Mouse (Mus musculus) right cerebral cortex, postnatal 25 days (tissue): ENCODE results near the gene Hist1h4n.
"Not testable (repeated sequence)": the region's sequence is repeated elsewhere in the genome, so short reads cannot be mapped to it uniquely, and the experiment has no call there.

Source experiments
- DNase-seq: peaks from one replicate; pipeline ENCODE4 v3.0.0; 2022

Gene Hist1h4n

DNA sequence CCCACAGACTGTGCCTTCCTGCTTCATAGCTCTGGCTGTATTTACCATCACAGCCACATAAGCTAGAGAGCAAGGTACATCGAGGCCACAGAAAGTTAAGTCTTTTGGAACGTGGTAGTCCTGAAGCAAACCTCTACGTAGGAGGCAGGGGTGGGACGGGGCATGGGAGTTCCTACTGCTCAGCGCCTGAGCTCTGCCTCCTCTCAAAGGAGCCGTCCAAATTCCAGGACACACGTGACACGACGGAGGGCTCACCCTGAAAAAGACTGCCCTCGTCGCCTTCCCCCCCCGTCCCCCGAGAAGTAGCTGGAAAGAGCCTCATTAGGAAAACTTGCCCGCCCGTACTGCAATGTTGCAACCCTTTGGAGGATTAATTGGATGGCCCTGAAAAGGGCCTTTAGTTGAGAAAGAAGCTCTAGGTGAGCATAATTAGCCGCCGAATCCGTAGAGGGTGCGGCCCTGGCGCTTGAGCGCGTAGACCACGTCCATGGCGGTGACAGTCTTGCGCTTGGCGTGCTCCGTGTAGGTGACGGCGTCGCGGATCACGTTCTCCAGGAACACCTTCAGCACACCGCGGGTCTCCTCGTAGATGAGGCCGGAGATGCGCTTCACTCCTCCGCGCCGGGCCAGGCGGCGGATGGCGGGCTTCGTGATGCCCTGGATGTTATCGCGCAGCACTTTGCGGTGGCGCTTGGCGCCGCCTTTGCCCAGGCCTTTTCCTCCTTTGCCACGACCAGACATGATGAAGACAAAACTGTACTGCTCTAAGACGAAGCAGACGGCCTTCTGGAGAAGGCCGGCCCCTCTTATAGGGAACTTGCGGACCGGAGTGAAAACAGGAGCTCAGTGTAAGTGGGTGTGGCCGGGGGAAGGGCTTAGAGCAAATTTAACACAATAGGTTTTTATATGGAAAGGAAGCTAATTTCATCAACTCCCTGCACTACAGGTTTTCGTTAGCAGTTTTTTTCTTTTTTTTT lies at the start of gene Hist1h4n:
Gene Hist1h4n, minus strand, starts transcription at position 779 of the 977 bp plus-strand sequence.
- peak; percentile 29 for DNase-seq

DNA sequence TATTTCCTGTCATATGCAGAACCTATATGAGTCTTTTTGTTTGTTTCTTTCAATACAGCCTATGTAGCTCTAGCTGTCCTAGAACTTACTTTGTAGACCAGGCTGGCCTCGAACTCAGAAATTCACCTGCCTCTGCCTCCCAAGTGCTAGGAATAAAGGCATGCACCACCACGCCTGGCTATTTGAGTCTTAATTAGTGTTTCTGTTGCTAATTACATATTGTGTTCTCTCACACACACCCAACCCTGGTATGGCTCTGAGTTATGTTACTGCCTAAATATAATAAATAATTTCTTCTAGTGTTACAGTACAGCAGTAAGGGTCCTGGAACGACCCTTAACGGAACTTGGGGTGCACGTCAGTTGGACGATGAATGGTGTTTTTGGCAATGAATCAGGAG lies 48.7 kb upstream of the Hist1h4n start:
- DNase-seq, result no peak

DNA sequence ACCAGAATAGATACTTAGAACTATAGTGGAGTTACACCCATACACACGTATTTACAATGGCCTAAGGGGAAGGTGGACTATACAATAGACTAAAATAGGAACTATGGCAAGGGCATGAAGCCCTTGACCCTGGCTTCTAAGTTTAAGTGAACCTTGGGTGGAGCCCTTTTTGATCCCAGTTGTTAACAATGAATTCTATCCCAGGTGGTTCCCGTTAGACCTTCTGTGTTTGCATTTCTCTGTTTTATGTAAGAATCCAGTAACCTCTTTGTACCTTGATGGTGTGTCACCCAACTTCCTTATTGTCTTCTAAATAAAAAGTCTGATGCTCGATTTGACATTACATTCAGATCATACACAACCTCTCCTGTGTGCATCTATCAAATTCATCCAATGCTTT lies 33.5 kb upstream of the Hist1h4n start:
- not testable (repeated sequence) for DNase-seq

DNA sequence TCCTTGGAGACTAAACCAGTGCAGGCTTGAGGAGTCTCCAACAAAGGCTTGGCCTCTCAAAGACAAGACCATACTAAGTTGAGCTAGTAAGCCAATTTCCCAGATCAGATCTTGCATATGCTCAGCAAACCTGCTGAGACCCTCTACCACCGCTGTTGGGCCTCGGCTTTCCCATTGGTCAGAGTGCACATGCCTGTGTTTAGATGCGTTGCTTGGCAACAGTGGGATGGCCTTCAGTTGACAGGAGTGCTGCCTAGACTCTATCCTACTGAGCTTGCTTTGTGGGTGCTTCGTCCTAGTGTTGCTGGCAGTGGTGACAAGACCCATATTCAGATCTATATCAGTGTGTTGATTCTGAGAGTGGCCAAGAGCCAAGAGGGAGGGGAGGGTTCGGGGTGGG lies 29.6 kb upstream of the Hist1h4n start:
- DNase-seq, result no peak

DNA sequence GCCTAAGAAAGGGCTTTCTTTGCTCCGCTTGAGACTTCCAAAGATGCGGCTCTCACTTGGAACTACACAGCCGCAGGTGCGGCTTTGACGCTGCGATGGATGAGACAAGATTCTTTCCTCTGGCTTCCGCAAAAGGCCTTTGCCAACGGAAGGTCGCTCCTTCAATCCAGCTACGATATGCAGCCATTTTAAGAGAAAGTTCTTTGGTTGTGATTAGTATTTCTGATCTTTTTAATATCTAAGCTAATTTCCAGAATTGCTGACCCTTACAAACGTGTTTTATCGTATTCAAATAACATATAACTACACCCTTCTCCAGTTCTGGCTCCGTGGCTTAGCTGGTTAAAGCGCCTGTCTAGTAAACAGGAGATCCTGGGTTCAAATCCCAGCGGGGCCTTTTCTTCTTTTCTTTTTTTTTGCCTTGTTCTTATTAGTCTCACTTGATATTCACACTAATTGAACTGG lies 23.7 kb upstream of the Hist1h4n start:
- peak; percentile 23 for DNase-seq

DNA sequence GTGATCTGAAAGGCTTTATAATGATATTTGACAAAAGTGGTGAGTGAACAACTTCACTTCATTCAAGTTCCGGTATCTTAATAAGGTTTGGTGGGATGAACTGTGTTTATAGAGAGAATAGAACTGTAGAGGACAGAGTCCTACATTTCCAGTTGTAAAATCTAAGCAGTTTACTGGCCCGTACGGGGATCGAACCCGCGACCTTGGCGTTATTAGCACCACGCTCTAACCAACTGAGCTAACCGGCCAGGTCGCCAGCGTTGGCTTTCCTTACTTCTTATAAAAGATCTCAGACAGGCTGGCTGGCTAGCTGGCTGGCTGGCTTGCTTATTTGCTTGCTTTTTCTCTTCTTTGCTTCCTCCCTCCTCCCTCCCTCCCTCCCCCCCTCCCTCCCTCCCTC lies 23.1 kb upstream of the Hist1h4n start:
- peak; percentile 79 for DNase-seq

DNA sequence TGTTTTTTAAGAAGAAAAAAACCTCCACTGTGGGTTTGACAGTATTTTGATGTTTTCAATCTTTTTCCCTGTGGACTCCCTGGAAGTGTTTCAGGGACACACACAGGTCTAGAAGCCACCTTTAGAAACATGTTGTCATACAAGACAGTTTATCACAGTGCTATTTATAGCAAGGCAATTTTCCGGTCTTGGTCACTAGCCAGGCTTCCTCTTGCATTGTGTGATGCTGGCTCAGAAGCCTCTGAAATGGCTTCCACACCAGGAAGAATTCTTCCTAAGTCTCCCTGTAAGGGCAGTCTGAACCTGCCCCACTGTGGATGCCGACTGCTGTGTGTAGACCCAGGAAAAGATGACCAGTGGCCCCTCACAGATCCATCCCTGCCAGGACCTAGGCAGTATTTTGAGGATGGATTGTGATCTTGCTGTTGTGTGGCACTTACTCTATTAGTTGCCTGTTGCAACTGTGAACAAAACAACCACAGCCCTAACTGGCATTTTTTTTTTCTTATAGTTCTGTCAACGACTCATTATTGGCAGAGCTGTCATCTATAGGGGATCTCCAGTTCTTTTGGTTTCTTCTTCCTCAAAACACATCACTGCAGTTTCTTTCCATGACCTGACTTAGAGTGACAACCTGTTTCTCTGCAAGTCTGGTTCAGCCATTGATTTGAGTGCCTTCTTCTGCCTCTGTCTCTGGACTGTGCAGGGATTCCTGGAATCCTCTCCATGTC lies 20.4 kb upstream of the Hist1h4n start:
- no peak for DNase-seq

DNA sequence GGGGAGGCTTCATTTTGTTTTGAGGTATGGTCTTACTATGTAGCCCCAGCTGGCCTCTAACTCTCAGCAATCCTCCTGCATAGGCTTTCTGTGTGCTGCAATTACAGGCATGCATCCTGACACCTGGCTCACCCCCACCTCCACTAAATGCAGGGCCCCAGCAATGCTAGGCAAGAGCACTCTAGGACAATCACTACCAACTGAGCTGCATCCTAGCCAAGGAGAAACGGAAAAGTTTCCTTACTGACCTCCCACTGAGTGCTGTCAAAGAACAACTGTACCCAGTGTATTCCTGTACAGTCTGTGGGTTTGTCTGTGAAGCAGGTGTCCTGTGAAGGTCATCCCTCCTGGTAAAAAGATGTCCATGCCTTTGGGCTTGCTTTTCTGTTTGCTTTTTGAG lies 18.7 kb upstream of the Hist1h4n start:
- DNase-seq, result not testable (repeated sequence)

DNA sequence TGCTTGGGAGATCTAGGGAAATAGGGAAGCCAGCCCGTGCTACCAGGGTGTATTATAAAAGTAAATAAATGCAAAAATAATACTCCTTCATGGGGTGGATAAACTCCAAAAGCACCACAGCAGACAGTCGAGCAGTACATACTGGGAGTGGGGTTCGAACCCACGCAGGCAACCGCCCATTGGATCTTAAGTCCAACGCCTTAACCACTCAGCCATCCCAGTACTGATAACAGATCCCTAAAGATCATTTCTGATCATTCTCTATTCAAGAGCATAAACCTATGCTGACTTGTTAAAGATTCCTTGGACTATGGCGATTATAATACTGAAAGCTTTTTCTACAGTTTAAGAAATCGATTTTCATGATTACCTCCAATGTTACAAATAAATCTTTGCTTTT lies 15.9 kb upstream of the Hist1h4n start:
- DNase-seq, result no peak

DNA sequence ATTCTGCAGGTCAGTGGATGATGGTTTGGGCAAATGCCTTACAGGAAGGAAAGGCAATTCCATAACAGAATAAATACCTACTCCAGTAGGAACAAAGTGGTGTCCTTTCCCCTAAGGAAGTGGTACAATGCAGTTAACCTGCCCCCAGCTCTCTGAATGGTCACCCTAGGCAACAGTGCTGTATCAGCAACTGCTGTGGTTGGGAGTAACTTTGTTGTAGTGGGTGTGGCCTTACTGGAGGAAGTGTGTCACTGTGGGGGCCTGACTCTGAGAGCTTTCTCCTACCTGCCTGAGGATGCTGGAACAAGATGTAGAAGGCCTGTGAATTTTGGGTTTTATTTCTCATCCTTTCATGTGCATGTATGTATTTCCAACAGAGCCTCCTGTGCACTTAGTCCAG lies 14.4 kb upstream of the Hist1h4n start:
- not testable (repeated sequence) for DNase-seq

DNA sequence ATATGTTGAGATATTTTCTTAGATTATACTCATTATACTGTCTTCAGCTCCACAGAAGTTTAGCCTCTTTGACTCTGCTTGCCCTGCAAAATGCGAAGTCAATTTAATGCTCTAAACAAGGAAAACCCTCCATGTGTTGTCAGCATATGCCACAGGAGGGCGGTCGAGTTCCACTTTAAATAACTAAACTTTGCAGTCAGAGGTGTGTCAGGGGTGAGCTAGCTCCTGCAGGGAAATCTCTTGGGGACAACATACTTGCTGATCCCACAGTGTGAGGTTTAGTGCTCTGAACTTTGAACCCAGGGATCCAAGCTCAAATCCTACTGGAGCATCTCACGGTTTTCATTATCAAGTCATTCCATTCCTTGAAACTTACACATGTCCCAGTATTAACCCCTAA lies 8.5 kb upstream of the Hist1h4n start:
- not testable (repeated sequence) for DNase-seq

DNA sequence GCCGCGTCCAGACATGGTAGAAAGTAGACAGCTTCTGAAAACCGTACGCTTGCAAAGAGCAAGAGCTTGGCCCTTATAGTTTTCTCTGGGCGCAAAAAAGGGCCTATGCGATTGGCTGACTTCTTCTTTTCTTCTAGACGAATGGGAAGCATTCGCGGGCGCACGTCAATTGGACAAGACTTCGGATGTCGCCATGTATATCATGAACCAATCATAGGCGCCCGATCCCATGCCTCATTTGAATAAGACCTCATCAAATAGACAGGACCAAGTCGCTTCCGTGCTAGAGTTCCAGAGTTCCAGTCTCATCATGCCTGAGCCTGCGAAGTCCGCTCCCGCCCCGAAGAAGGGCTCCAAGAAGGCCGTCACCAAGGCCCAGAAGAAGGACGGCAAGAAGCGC lies 1.5 kb upstream of the Hist1h4n start, which contains the start of the genes Hist1h2ap and Hist1h2br:
Gene Hist1h2ap, minus strand, starts transcription at position 47 of the 400 bp plus-strand sequence.
Gene Hist1h2br, plus strand, starts transcription at position 283 of the 400 bp plus-strand sequence.
- DNase-seq, result not testable (repeated sequence)

DNA sequence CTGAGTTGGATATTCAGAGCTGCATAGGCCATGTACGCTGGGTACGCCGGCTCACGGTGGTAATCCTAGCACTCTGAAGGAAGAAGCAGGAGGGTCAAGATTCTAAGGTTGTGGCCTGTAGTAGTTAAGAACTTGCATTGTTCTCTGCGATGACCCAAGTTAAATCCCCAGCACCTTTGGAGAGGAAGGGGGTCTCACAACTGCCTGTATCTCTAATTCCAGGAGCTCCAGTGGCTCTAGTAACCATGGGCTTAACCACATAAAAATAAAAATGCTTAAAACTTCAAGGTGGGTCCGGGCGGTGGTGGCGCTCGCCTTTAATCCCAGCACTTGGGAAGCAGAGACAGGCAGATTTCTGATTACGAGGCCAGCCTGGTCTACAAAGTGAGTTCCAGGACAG lies 1.7 kb downstream of the Hist1h4n start:
- DNase-seq, result no peak

DNA sequence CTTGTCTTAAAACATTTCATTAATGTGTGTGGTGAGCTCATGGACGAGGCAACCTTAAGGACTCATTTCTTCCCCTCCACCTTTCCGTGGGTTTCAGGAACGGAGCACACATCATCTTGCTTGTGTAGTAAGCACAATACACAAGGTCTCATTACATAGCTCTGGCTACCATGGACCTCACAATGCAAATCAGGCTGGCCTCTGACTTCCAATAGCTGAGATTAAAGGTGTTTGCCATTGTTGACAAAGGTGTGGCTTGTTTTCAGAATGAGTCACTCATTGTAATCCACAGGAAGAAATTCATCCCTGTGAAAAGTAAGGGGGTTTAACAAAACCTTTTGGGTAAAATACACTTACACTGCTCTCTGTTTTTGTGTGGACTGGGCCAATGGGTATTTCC lies 3.5 kb downstream of the Hist1h4n start:
- no peak for DNase-seq

DNA sequence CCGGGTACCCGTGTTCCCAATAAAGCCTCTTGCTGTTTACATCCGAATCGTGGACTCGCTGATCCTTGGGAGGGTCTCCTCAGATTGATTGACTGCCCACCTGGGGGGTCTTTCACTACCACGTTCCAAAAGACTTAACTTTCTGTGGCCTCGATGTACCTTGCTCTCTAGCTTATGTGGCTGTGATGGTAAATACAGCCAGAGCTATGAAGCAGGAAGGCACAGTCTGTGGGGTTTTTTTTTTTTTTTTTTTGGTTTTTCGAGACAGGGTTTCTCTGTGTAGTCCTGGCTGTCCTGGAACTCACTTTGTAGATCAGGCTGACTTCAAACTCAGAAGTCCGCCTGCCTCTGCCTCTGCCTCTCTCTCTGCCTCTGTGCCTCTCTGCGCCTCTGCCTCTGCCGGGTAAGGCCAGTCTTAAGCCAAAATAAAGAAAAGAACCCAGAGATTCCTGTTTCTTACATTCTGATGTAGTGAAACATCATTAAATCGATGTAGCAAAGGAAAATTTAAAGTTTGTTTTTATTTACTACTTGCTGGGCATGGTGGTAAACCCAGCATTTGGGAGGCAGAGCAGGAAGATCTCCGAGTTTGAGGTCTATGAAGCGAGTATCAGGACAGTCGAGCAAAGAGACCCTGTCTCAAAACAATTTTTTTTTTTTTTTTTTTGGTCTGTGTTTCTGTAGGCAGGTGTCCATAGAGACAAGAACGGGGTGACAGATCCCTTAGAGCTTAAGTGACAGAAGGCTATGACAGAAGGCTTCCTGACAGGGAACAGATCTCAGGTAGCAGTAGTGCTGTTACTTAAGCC lies 11.7 kb downstream of the Hist1h4n start:
- not testable (repeated sequence) for DNase-seq

DNA sequence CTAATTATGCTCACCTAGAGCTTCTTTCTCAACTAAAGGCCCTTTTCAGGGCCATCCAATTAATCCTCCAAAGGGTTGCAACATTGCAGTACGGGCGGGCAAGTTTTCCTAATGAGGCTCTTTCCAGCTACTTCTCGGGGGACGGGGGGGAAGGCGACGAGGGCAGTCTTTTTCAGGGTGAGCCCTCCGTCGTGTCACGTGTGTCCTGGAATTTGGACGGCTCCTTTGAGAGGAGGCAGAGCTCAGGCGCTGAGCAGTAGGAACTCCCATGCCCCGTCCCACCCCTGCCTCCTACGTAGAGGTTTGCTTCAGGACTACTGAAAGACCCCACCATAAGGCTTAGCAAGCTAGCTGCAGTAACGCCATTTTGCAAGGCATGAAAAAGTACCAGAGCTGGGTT lies 19.9 kb downstream of the Hist1h4n start:
- not testable (repeated sequence) for DNase-seq

DNA sequence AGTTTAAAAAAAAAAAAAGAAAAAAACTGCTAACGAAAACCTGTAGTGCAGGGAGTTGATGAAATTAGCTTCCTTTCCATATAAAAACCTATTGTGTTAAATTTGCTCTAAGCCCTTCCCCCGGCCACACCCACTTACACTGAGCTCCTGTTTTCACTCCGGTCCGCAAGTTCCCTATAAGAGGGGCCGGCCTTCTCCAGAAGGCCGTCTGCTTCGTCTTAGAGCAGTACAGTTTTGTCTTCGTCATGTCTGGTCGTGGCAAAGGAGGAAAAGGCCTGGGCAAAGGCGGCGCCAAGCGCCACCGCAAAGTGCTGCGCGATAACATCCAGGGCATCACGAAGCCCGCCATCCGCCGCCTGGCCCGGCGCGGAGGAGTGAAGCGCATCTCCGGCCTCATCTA lies 20.5 kb downstream of the Hist1h4n start, which contains the start of gene Hist1h4m:
Gene Hist1h4m, plus strand, starts transcription at position 208 of the 400 bp plus-strand sequence.
- DNase-seq, result peak; percentile 46

DNA sequence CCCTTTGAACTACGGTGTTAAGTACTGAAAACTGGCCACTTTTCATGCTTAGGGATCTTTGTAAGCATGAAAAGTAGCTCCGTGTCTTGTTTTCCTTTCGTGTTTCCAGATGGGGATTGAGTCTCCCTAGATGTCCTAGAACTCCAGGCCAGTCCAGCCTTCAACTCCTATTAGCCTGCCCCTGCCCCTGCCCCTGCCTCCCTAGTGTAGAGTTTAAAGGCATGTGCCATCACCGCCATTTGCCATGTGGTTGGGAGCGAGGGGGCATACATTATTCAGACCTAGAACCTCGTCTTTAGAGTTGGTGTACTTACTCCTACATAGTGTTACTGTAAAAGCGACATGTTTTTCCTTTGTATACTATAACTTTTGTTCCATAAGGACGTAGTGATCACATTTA lies 20.9 kb downstream of the Hist1h4n start:
- not testable (repeated sequence) for DNase-seq

DNA sequence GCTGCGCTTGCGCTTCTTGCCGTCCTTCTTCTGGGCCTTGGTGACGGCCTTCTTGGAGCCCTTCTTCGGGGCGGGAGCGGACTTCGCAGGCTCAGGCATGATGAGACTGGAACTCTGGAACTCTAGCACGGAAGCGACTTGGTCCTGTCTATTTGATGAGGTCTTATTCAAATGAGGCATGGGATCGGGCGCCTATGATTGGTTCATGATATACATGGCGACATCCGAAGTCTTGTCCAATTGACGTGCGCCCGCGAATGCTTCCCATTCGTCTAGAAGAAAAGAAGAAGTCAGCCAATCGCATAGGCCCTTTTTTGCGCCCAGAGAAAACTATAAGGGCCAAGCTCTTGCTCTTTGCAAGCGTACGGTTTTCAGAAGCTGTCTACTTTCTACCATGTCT lies 21.9 kb downstream of the Hist1h4n start, which contains the start of the genes Hist1h2bq and Hist1h2ao:
Gene Hist1h2bq, minus strand, starts transcription at position 125 of the 400 bp plus-strand sequence.
Gene Hist1h2ao, plus strand, starts transcription at position 393 of the 400 bp plus-strand sequence.
- DNase-seq, result not testable (repeated sequence)

DNA sequence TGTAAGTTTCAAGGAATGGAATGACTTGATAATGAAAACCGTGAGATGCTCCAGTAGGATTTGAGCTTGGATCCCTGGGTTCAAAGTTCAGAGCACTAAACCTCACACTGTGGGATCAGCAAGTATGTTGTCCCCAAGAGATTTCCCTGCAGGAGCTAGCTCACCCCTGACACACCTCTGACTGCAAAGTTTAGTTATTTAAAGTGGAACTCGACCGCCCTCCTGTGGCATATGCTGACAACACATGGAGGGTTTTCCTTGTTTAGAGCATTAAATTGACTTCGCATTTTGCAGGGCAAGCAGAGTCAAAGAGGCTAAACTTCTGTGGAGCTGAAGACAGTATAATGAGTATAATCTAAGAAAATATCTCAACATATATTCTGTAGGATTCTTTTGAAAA lies 28.9 kb downstream of the Hist1h4n start:
- not testable (repeated sequence) for DNase-seq

DNA sequence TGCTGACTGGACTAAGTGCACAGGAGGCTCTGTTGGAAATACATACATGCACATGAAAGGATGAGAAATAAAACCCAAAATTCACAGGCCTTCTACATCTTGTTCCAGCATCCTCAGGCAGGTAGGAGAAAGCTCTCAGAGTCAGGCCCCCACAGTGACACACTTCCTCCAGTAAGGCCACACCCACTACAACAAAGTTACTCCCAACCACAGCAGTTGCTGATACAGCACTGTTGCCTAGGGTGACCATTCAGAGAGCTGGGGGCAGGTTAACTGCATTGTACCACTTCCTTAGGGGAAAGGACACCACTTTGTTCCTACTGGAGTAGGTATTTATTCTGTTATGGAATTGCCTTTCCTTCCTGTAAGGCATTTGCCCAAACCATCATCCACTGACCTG lies 34.8 kb downstream of the Hist1h4n start:
- not testable (repeated sequence) for DNase-seq

DNA sequence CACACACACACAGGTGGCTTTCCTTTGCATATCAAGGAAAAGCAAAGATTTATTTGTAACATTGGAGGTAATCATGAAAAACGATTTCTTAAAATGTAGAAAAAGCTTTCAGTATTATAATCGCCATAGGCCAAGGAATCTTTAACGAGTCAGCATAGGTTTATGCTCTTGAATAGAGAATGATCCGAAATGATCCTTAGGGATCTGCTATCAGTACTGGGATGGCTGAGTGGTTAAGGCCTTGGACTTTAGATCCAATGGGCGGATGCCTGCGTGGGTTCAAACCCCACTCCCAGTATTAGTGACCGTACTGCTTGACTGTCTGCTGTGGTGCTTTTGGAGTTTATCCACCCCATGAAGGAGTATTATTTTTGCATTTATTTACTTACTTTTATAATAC lies 36.4 kb downstream of the Hist1h4n start:
- DNase-seq, result no peak
